Comparison of ENCODE assay signal across 8 mouse cellular contexts in genomic region chr7:121939729-121940128, GRCm38 (mm10). TPM values are rescaled to one million over a fixed set of nuclear protein-coding genes. Genes with fewer than 3 reads are reported as not detected.
A peak's percentile ranks its signal among the peaks of the same experiment; 100 is the strongest.
DNase-seq lines count a peak whose midpoint lies in the region; ATAC-seq and TF ChIP-seq lines count a peak whose summit lies in the region.

No protein-coding gene starts in this region.

- H3K9ac ChIP-seq in neural tube, embryonic 11.5 days (ENCODE audit: low read length), result no peak overlapping the region
- H3K9ac ChIP-seq in liver, postnatal 0 days (replicated peaks), result no peak overlapping the region

- no peaks in the 10 kb centered on the region for H3K27me3 ChIP-seq in neural tube, embryonic 11.5 days (ENCODE audit: control insufficient read depth, insufficient read depth, low read length)
- no peaks in the 10 kb centered on the region for H3K27me3 ChIP-seq in liver, postnatal 0 days (ENCODE audit: insufficient read depth, low read length)

- no peak overlapping the region for H3K4me3 ChIP-seq in neural tube, embryonic 11.5 days (ENCODE audit: low read depth, low read length)
- H3K4me3 ChIP-seq in liver, postnatal 0 days (ENCODE audit: low read depth, low read length), result no peak overlapping the region

- no peaks in the 10 kb centered on the region for H3K9me3 ChIP-seq in neural tube, embryonic 11.5 days (ENCODE audit: control insufficient read depth, low read length)
- no peaks in the 10 kb centered on the region for H3K9me3 ChIP-seq in liver, postnatal 0 days (ENCODE audit: low read length)

- no peak overlapping the region; the same call in 1 of the 2 replicates for H3K27ac ChIP-seq in neural tube, embryonic 11.5 days (ENCODE audit: low read depth, low read length)
- H3K27ac ChIP-seq in liver, postnatal 0 days (ENCODE audit: low read depth), result no peak overlapping the region

- peak; percentile 48 for DNase-seq in neural tube, embryonic 11.5 days (ENCODE audit: low spot score)
- DNase-seq in neural tube, embryonic 10.5 days (ENCODE audit: extremely low spot score, low spot score), result no peak
- DNase-seq in embryo, embryonic 10.5 days (ENCODE audit: low spot score), result peak; percentile 29
- peak; percentile 86 for DNase-seq in layer of hippocampus, adult 11-12 months (ENCODE audit: low spot score)
- no peak for DNase-seq in liver, postnatal 0 days
- no peak for DNase-seq in gastrocnemius, postnatal 10 days
- no peak for DNase-seq in adrenal gland, adult 2 months
- no peak for DNase-seq in adrenal gland, adult 18-20 months (ENCODE audit: low spot score in 2 of 2)

- WGBS in neural tube, embryonic 11.5 days, result 34% methylated on average over 4 of the region's 4 CpGs
- 35% methylated on average over 4 of the region's 4 CpGs for WGBS in liver, postnatal 0 days (ENCODE audit: insufficient replicate concordance)

- H3K4me1 ChIP-seq in neural tube, embryonic 11.5 days (ENCODE audit: control insufficient read depth, insufficient read depth, low read length), result no peaks in the 10 kb centered on the region
- no peaks in the 10 kb centered on the region for H3K4me1 ChIP-seq in liver, postnatal 0 days (ENCODE audit: insufficient read depth)

- no peaks in the 10 kb centered on the region for H3K36me3 ChIP-seq in neural tube, embryonic 11.5 days (ENCODE audit: control insufficient read depth, insufficient read depth, low read length)
- peaks cover 8% of the 10 kb centered on the region for H3K36me3 ChIP-seq in liver, postnatal 0 days (replicated peaks; ENCODE audit: insufficient read depth, low read length)

- H3K4me2 ChIP-seq in neural tube, embryonic 11.5 days (ENCODE audit: low read depth), result no peak overlapping the region
- no peak overlapping the region for H3K4me2 ChIP-seq in liver, postnatal 0 days (ENCODE audit: low read depth, low read length)

- peak; percentile 41; the same call in 1 of the 2 replicates for ATAC-seq in neural tube, embryonic 11.5 days (ENCODE audit: insufficient read depth, low FRiP score, low TSS enrichment)
- peak; percentile 54 for ATAC-seq in liver, postnatal 0 days

- TF ChIP-seq CTCF in liver, postnatal 0 days (IDR thresholded peaks at IDR 0.05; ENCODE audit: low read depth), result no peak

- no peak for TF ChIP-seq EP300 in liver, postnatal 0 days (IDR thresholded peaks at IDR 0.05; ENCODE audit: low read depth)

RNA-seq across cellular contexts. Expression of gene Cog7, which starts 41.8 kb away (rescaled TPM):
- 18.9 and 19.5 TPM in 2 replicates for polyA plus RNA-seq in neural tube, embryonic 11.5 days (2014; fragmentation: Nextera tagmentation; extraction: Ambion mirVana)
- polyA plus RNA-seq in liver, postnatal 0 days (2015; fragmentation: Nextera tagmentation; extraction: Ambion mirVana), result 4.2 and 5.4 TPM in 2 replicates
- total RNA-seq in gastrocnemius, postnatal 10 days (2021), result 1 to 10 TPM; 8.2 to 9.9 TPM
- 10 to 100 TPM; 26.9 to 35.8 TPM for total RNA-seq in adrenal gland, adult 2 months (2021)
- polyA plus RNA-seq in adrenal gland, adult 2 months (2012; rRNA removed), result 25.7 and 26.9 TPM in 2 replicates
- total RNA-seq in adrenal gland, adult 18-20 months (2021), result 10 to 100 TPM; 26.5 to 27.5 TPM

Comparison
In these comparisons a context has a peak if more than half of its experiments do, and no peak if none do; other contexts are left out.
1. DNase-seq: peak in neural tube, embryonic 11.5 days (single experiment), embryo, embryonic 10.5 days (single experiment) and layer of hippocampus, adult 11-12 months (single experiment); none in neural tube, embryonic 10.5 days (single experiment), liver, postnatal 0 days (single experiment), gastrocnemius, postnatal 10 days (single experiment), adrenal gland, adult 2 months (single experiment) and adrenal gland, adult 18-20 months (0 of 2).